Mouse (Mus musculus): ENCODE results near the gene Ttn. TPM values are rescaled to one million over a fixed set of nuclear protein-coding genes. Genes with fewer than 3 reads are reported as not detected.

The Ttn gene
- polyA plus RNA-seq, 1 experiment from 2014 or later, result 0.14 TPM

GRCm38 (mm10) chr2:76992493-76993201, 10.3 kb upstream of the Ttn start:
- no peaks in the 10 kb centered on the region for H3K36me3 ChIP-seq (ENCODE audit: control insufficient read depth, insufficient read depth, low read length)
- H3K9ac ChIP-seq (replicated peaks; ENCODE audit: low read depth, low read length), result no peak overlapping the region
- ATAC-seq (ENCODE audit: insufficient number of reproducible peaks, insufficient read depth, low FRiP score, low read depth), result no peak
- H3K4me2 ChIP-seq (replicated peaks; ENCODE audit: low read depth, low read length), result no peak overlapping the region
- no peaks in the 10 kb centered on the region for H3K4me1 ChIP-seq (ENCODE audit: control insufficient read depth, insufficient read depth, low read length)
- H3K4me3 ChIP-seq (ENCODE audit: low read depth, low read length), result no peak overlapping the region
- no peak overlapping the region for H3K27ac ChIP-seq (ENCODE audit: low read length)
- no peaks in the 10 kb centered on the region for H3K27me3 ChIP-seq (ENCODE audit: control insufficient read depth, insufficient read depth, low read length)
- WGBS, result 78% methylated on average over 5 of the region's 5 CpGs
- no peaks in the 10 kb centered on the region for H3K9me3 ChIP-seq (ENCODE audit: control insufficient read depth, low read depth, low read length)

GRCm38 (mm10) chr2:76987317-76987716, 5.0 kb upstream of the Ttn start:
- ATAC-seq (ENCODE audit: insufficient number of reproducible peaks, insufficient read depth, low FRiP score, low read depth), result no peak

GRCm38 (mm10) chr2:76984384-76984783, 2.0 kb upstream of the Ttn start:
- Histone ChIP-seq H3K4me2 (replicated peaks; ENCODE audit: low read depth, low read length) (no peak overlapping the region), H3K4me1 (ENCODE audit: control insufficient read depth, insufficient read depth, low read length) (no peaks in the 10 kb centered on the region), H3K9ac (replicated peaks; ENCODE audit: low read depth, low read length) (no peak overlapping the region), H3K9me3 (ENCODE audit: control insufficient read depth, low read depth, low read length) (no peaks in the 10 kb centered on the region), H3K4me3 (ENCODE audit: low read depth, low read length) (no peak overlapping the region), H3K27ac (ENCODE audit: low read length) (no peak overlapping the region), H3K27me3 (ENCODE audit: control insufficient read depth, insufficient read depth, low read length) (no peaks in the 10 kb centered on the region), H3K36me3 (ENCODE audit: control insufficient read depth, insufficient read depth, low read length) (no peaks in the 10 kb centered on the region)
- no peak for ATAC-seq (ENCODE audit: insufficient number of reproducible peaks, insufficient read depth, low FRiP score, low read depth)
- 75% methylated on average over 5 of the region's 5 CpGs for WGBS

More at GRCm38 (mm10) chr2:76987317-76987716, 5.0 kb upstream of the Ttn start:
- Histone ChIP-seq H3K27me3 (ENCODE audit: control insufficient read depth, insufficient read depth, low read length) (no peaks in the 10 kb centered on the region), H3K4me2 (replicated peaks; ENCODE audit: low read depth, low read length) (no peak overlapping the region), H3K4me3 (ENCODE audit: low read depth, low read length) (no peak overlapping the region), H3K27ac (ENCODE audit: low read length) (no peak overlapping the region), H3K9ac (replicated peaks; ENCODE audit: low read depth, low read length) (no peak overlapping the region), H3K36me3 (ENCODE audit: control insufficient read depth, insufficient read depth, low read length) (no peaks in the 10 kb centered on the region), H3K9me3 (ENCODE audit: control insufficient read depth, low read depth, low read length) (no peaks in the 10 kb centered on the region), H3K4me1 (ENCODE audit: control insufficient read depth, insufficient read depth, low read length) (no peaks in the 10 kb centered on the region)
- WGBS, result 79% methylated on average over 4 of the region's 4 CpGs

GRCm38 (mm10) chr2:76983601-76984000, 1.3 kb upstream of the Ttn start:
- WGBS, result 28% methylated on average over 5 of the region's 5 CpGs
- Histone ChIP-seq H3K27me3 (ENCODE audit: control insufficient read depth, insufficient read depth, low read length) (no peaks in the 10 kb centered on the region), H3K4me2 (replicated peaks; ENCODE audit: low read depth, low read length) (no peak overlapping the region), H3K36me3 (ENCODE audit: control insufficient read depth, insufficient read depth, low read length) (no peaks in the 10 kb centered on the region), H3K27ac (ENCODE audit: low read length) (no peak overlapping the region), H3K4me3 (ENCODE audit: low read depth, low read length) (no peak overlapping the region), H3K9me3 (ENCODE audit: control insufficient read depth, low read depth, low read length) (no peaks in the 10 kb centered on the region), H3K4me1 (ENCODE audit: control insufficient read depth, insufficient read depth, low read length) (no peaks in the 10 kb centered on the region), H3K9ac (replicated peaks; ENCODE audit: low read depth, low read length) (no peak overlapping the region)
- no peak for ATAC-seq (ENCODE audit: insufficient number of reproducible peaks, insufficient read depth, low FRiP score, low read depth)

GRCm38 (mm10) chr2:76981717-76982116, 630 bp downstream of the Ttn start:
- Histone ChIP-seq H3K36me3 (ENCODE audit: control insufficient read depth, insufficient read depth, low read length) (no peaks in the 10 kb centered on the region), H3K27ac (ENCODE audit: low read length) (no peak overlapping the region), H3K4me3 (ENCODE audit: low read depth, low read length) (no peak overlapping the region), H3K4me2 (replicated peaks; ENCODE audit: low read depth, low read length) (no peak overlapping the region), H3K4me1 (ENCODE audit: control insufficient read depth, insufficient read depth, low read length) (no peaks in the 10 kb centered on the region), H3K27me3 (ENCODE audit: control insufficient read depth, insufficient read depth, low read length) (no peaks in the 10 kb centered on the region), H3K9ac (replicated peaks; ENCODE audit: low read depth, low read length) (no peak overlapping the region), H3K9me3 (ENCODE audit: control insufficient read depth, low read depth, low read length) (no peaks in the 10 kb centered on the region)
- ATAC-seq (ENCODE audit: insufficient number of reproducible peaks, insufficient read depth, low FRiP score, low read depth), result no peak
- 71% methylated on average over 5 of the region's 5 CpGs for WGBS

GRCm38 (mm10) chr2:76980146-76980545, 2.2 kb downstream of the Ttn start:
- ATAC-seq (ENCODE audit: insufficient number of reproducible peaks, insufficient read depth, low FRiP score, low read depth), result no peak
- no peaks in the 10 kb centered on the region for H3K27me3 ChIP-seq (ENCODE audit: control insufficient read depth, insufficient read depth, low read length)
- H3K36me3 ChIP-seq (ENCODE audit: control insufficient read depth, insufficient read depth, low read length), result no peaks in the 10 kb centered on the region
- no peak overlapping the region for H3K27ac ChIP-seq (ENCODE audit: low read length)
- no peak overlapping the region for H3K9ac ChIP-seq (replicated peaks; ENCODE audit: low read depth, low read length)
- no peak overlapping the region for H3K4me2 ChIP-seq (replicated peaks; ENCODE audit: low read depth, low read length)
- H3K4me3 ChIP-seq (ENCODE audit: low read depth, low read length), result no peak overlapping the region
- 53% methylated on average over 9 of the region's 9 CpGs for WGBS
- no peaks in the 10 kb centered on the region for H3K4me1 ChIP-seq (ENCODE audit: control insufficient read depth, insufficient read depth, low read length)
- H3K9me3 ChIP-seq (ENCODE audit: control insufficient read depth, low read depth, low read length), result no peaks in the 10 kb centered on the region

- ATAC-seq (ENCODE audit: insufficient number of reproducible peaks, insufficient read depth, low FRiP score, low read depth), result no peak
- Histone ChIP-seq H3K4me1 (ENCODE audit: control insufficient read depth, insufficient read depth, low read length) (no peaks in the 10 kb centered on the region), H3K27me3 (ENCODE audit: control insufficient read depth, insufficient read depth, low read length) (no peaks in the 10 kb centered on the region), H3K4me2 (replicated peaks; ENCODE audit: low read depth, low read length) (no peak overlapping the region), H3K27ac (ENCODE audit: low read length) (no peak overlapping the region), H3K9me3 (ENCODE audit: control insufficient read depth, low read depth, low read length) (no peaks in the 10 kb centered on the region), H3K36me3 (ENCODE audit: control insufficient read depth, insufficient read depth, low read length) (no peaks in the 10 kb centered on the region), H3K4me3 (ENCODE audit: low read depth, low read length) (no peak overlapping the region), H3K9ac (replicated peaks; ENCODE audit: low read depth, low read length) (no peak overlapping the region)
- WGBS, result 78% methylated on average over 6 of the region's 6 CpGs
Observed at GRCm38 (mm10) chr2:76977650-76978049, 4.7 kb downstream of the Ttn start.

- no peak overlapping the region for H3K27ac ChIP-seq (ENCODE audit: low read length)
- WGBS, result 60% methylated on average over 4 of the region's 4 CpGs
- no peaks in the 10 kb centered on the region for H3K4me1 ChIP-seq (ENCODE audit: control insufficient read depth, insufficient read depth, low read length)
- H3K4me3 ChIP-seq (ENCODE audit: low read depth, low read length), result no peak overlapping the region
- no peak overlapping the region for H3K4me2 ChIP-seq (replicated peaks; ENCODE audit: low read depth, low read length)
- H3K36me3 ChIP-seq (ENCODE audit: control insufficient read depth, insufficient read depth, low read length), result no peaks in the 10 kb centered on the region
- no peaks in the 10 kb centered on the region for H3K27me3 ChIP-seq (ENCODE audit: control insufficient read depth, insufficient read depth, low read length)
- no peak overlapping the region for H3K9ac ChIP-seq (replicated peaks; ENCODE audit: low read depth, low read length)
- ATAC-seq (ENCODE audit: insufficient number of reproducible peaks, insufficient read depth, low FRiP score, low read depth), result no peak
- no peaks in the 10 kb centered on the region for H3K9me3 ChIP-seq (ENCODE audit: control insufficient read depth, low read depth, low read length)
Observed at GRCm38 (mm10) chr2:76972051-76972450, 10.3 kb downstream of the Ttn start.

- Histone ChIP-seq H3K4me1 (ENCODE audit: control insufficient read depth, insufficient read depth, low read length) (no peaks in the 10 kb centered on the region), H3K4me2 (replicated peaks; ENCODE audit: low read depth, low read length) (no peak overlapping the region), H3K36me3 (ENCODE audit: control insufficient read depth, insufficient read depth, low read length) (no peaks in the 10 kb centered on the region), H3K27me3 (ENCODE audit: control insufficient read depth, insufficient read depth, low read length) (no peaks in the 10 kb centered on the region), H3K27ac (ENCODE audit: low read length) (no peak overlapping the region), H3K9me3 (ENCODE audit: control insufficient read depth, low read depth, low read length) (no peaks in the 10 kb centered on the region), H3K4me3 (ENCODE audit: low read depth, low read length) (no peak overlapping the region), H3K9ac (replicated peaks; ENCODE audit: low read depth, low read length) (no peak overlapping the region)
- ATAC-seq (ENCODE audit: insufficient number of reproducible peaks, insufficient read depth, low FRiP score, low read depth), result no peak
- WGBS, result 67% methylated on average over 5 of the region's 5 CpGs
Observed at GRCm38 (mm10) chr2:76971069-76971468, 11.3 kb downstream of the Ttn start.
